Comparison of ENCODE assay signal across 31 mouse cellular contexts in genomic region chr15:56479015-56479414, GRCm38 (mm10).
DNase-seq lines count a peak whose midpoint lies in the region; ATAC-seq lines count a peak whose summit lies in the region.
"Had no signal": no experiment of that assay in that cellular context is flagged by ENCODE, and none has a peak within 500 bp of the region (broad histone marks: within the 10 kb centered on the region; RNA-seq: fewer than 3 reads in every experiment).

No protein-coding gene starts in this region.

- DNase-seq in embryo, embryonic 11 days: peak; percentile 10
- no peak for DNase-seq in embryo, embryonic 10 days (ENCODE audit: low spot score)
- DNase-seq in limb, embryonic 11.5 days (ENCODE audit: low spot score): no peak
- DNase-seq in limb, embryonic 10.5 days (ENCODE audit: low spot score): no peak
- peak; percentile 19 for DNase-seq in forelimb bud, embryonic 11.5 days (ENCODE audit: low read depth, low spot score)
- no peak for DNase-seq in spleen, adult 12 weeks (ENCODE audit: low spot score)
- DNase-seq: adrenal gland, postnatal 10 days; cerebellum, adult 8-10 months; cerebellum, postnatal 25 days; gastrocnemius, postnatal 36 days; heart, adult 2 months; heart, postnatal 10 days; kidney, adult 9 months; kidney, postnatal 25 days; liver; right cerebral cortex, postnatal 25 days; thymus, adult 2 months; thymus, postnatal 36 days had no signal

- no peaks in the 10 kb centered on the region; the same call in 1 of the 2 replicates for H3K4me1 ChIP-seq in limb, embryonic 11.5 days (ENCODE audit: control insufficient read depth, insufficient read depth, low read length)
- H3K4me1 ChIP-seq in limb, embryonic 10.5 days: 0 out of 2 replicates have a peak, but pooled peaks cover 12% of the 10 kb centered on the region
- H3K4me1 ChIP-seq in heart, embryonic 12.5 days (replicated peaks): no peaks in the 10 kb centered on the region
- H3K4me1 ChIP-seq: heart, embryonic 13.5 days; liver, embryonic 15.5 days; megakaryocyte, embryonic 14.5 days; midbrain, embryonic 13.5 days had no signal

- H3K27ac ChIP-seq in limb, embryonic 11.5 days (replicated peaks; ENCODE audit: low read depth, low read length): 0 out of 2 replicates have a peak overlapping the region, but pooled peaks have one; percentile 47
- H3K27ac ChIP-seq in limb, embryonic 10.5 days: no peak overlapping the region
- H3K27ac ChIP-seq in heart, embryonic 12.5 days (ENCODE audit: poor library complexity, severe bottlenecking): no peak overlapping the region
- H3K27ac ChIP-seq: heart, adult 2 months; heart, embryonic 13.5 days; hindbrain, embryonic 14.5 days; liver, embryonic 15.5 days; lung, embryonic 15.5 days; midbrain, embryonic 13.5 days had no signal

- WGBS in limb, embryonic 11.5 days: 59% methylated on average over 3 of the region's 3 CpGs
- WGBS in limb, embryonic 10.5 days: 82% methylated on average over 3 of the region's 3 CpGs
- 80% methylated on average over 3 of the region's 3 CpGs for WGBS in heart, embryonic 12.5 days

- no peaks in the 10 kb centered on the region for H3K36me3 ChIP-seq in limb, embryonic 11.5 days (ENCODE audit: control insufficient read depth, insufficient read depth, low read length)
- H3K36me3 ChIP-seq in limb, embryonic 10.5 days: no peaks in the 10 kb centered on the region
- no peaks in the 10 kb centered on the region for H3K36me3 ChIP-seq in heart, embryonic 12.5 days
- H3K36me3 ChIP-seq: G1E; heart, embryonic 13.5 days; liver, embryonic 15.5 days; lung, embryonic 15.5 days; midbrain, embryonic 13.5 days had no signal

- no peak overlapping the region for H3K9ac ChIP-seq in limb, embryonic 11.5 days (ENCODE audit: low read length)
- H3K9ac ChIP-seq in heart, embryonic 12.5 days: no peak overlapping the region
- H3K9ac ChIP-seq: heart, embryonic 13.5 days; hindbrain, embryonic 14.5 days; liver, embryonic 15.5 days; lung, embryonic 15.5 days; midbrain, embryonic 13.5 days had no signal

- no peaks in the 10 kb centered on the region for H3K27me3 ChIP-seq in limb, embryonic 11.5 days (ENCODE audit: control insufficient read depth, insufficient read depth, low read length)
- H3K27me3 ChIP-seq in limb, embryonic 10.5 days (ENCODE audit: low read depth, poor library complexity, severe bottlenecking): no peaks in the 10 kb centered on the region
- no peaks in the 10 kb centered on the region for H3K27me3 ChIP-seq in heart, embryonic 12.5 days (replicated peaks)
- H3K27me3 ChIP-seq: heart, embryonic 13.5 days; liver, embryonic 15.5 days; lung, embryonic 15.5 days; megakaryocyte, embryonic 14.5 days; midbrain, embryonic 13.5 days had no signal

- no peak overlapping the region for H3K4me3 ChIP-seq in limb, embryonic 11.5 days (ENCODE audit: low read depth, low read length)
- H3K4me3 ChIP-seq in limb, embryonic 10.5 days: no peak overlapping the region
- H3K4me3 ChIP-seq in heart, embryonic 12.5 days: no peak overlapping the region
- H3K4me3 ChIP-seq: erythroblast, embryonic 14.5 days; heart, adult 2 months; heart, embryonic 13.5 days; liver, embryonic 15.5 days; lung, embryonic 15.5 days; megakaryocyte, embryonic 14.5 days; midbrain, embryonic 13.5 days had no signal

- no peak overlapping the region for H3K4me2 ChIP-seq in limb, embryonic 11.5 days (ENCODE audit: low read depth, severe bottlenecking)
- H3K4me2 ChIP-seq in heart, embryonic 12.5 days: no peak overlapping the region
- H3K4me2 ChIP-seq: heart, embryonic 13.5 days; hindbrain, embryonic 14.5 days; liver, embryonic 15.5 days; lung, embryonic 15.5 days; midbrain, embryonic 13.5 days had no signal

- ATAC-seq in limb, embryonic 11.5 days (ENCODE audit: insufficient number of reproducible peaks, low FRiP score, low TSS enrichment, low read depth): no peak
- ATAC-seq in erythroblast, adult 5-6 weeks (replicated peaks; ENCODE audit: low FRiP score, poor library complexity, severe bottlenecking): no peak
- no peak for ATAC-seq in heart, embryonic 12.5 days (ENCODE audit: insufficient number of reproducible peaks, low FRiP score)
- ATAC-seq: forebrain, embryonic 16.5 days; intestine, postnatal 0 days; midbrain, embryonic 13.5 days; Patski had no signal

- no peaks in the 10 kb centered on the region for H3K9me3 ChIP-seq in limb, embryonic 11.5 days (ENCODE audit: control insufficient read depth, low read length)
- no peaks in the 10 kb centered on the region for H3K9me3 ChIP-seq in limb, embryonic 10.5 days (replicated peaks)
- no peaks in the 10 kb centered on the region for H3K9me3 ChIP-seq in heart, embryonic 12.5 days (replicated peaks)
- H3K9me3 ChIP-seq: G1E; heart, embryonic 13.5 days; liver, embryonic 15.5 days; lung, embryonic 15.5 days; megakaryocyte, embryonic 14.5 days; midbrain, embryonic 13.5 days had no signal

Comparison
In these comparisons a context has a peak if more than half of its experiments do, and no peak if none do; other contexts are left out.
1. DNase-seq: peak in embryo, embryonic 11 days (single experiment) and forelimb bud, embryonic 11.5 days (single experiment); none in embryo, embryonic 10 days (single experiment), limb, embryonic 11.5 days (single experiment), limb, embryonic 10.5 days (single experiment) and spleen, adult 12 weeks (single experiment).